Mouse (Mus musculus): ENCODE measurements around the gene Miga2.
A peak's percentile ranks its signal among the peaks of the same experiment; 100 is the strongest.

Gene Miga2

GRCm38 (mm10) chr2:30358533-30359531 is 5.2 kb upstream of the Miga2 start, which contains the start of gene Sh3glb2:
Gene Sh3glb2, minus strand, starts transcription at chr2:30359337.
- peak; percentile 78 for DNase-seq (ENCODE audit: low spot score)

GRCm38 (mm10) chr2:30360626-30361025 is 3.4 kb upstream of the Miga2 start:
- no peak for DNase-seq (ENCODE audit: low spot score)

GRCm38 (mm10) chr2:30362865-30363264 is 1.2 kb upstream of the Miga2 start:
- DNase-seq (ENCODE audit: low spot score): no peak

GRCm38 (mm10) chr2:30365281-30366069 is 1.4 kb downstream of the Miga2 start:
- DNase-seq (ENCODE audit: low spot score): no peak

- no peak for DNase-seq (ENCODE audit: low spot score)
Observed at GRCm38 (mm10) chr2:30366203-30366602, 2.2 kb downstream of the Miga2 start.

GRCm38 (mm10) chr2:30371544-30371943 is 7.5 kb downstream of the Miga2 start:
- no peak for DNase-seq (ENCODE audit: low spot score)

GRCm38 (mm10) chr2:30372726-30373125 is 8.7 kb downstream of the Miga2 start:
- no peak for DNase-seq (ENCODE audit: low spot score)

- DNase-seq (ENCODE audit: low spot score): no peak
Observed at GRCm38 (mm10) chr2:30375893-30376292, 11.9 kb downstream of the Miga2 start.

GRCm38 (mm10) chr2:30377721-30378120 is 13.7 kb downstream of the Miga2 start:
- DNase-seq (ENCODE audit: low spot score): no peak

GRCm38 (mm10) chr2:30379307-30379706 is 15.3 kb downstream of the Miga2 start:
- no peak for DNase-seq (ENCODE audit: low spot score)

GRCm38 (mm10) chr2:30380564-30381376 is 16.7 kb downstream of the Miga2 start:
- DNase-seq (ENCODE audit: low spot score): no peak

- no peak for DNase-seq (ENCODE audit: low spot score)
Observed at GRCm38 (mm10) chr2:30381377-30381725, 17.3 kb downstream of the Miga2 start.

- peak; percentile 46 for DNase-seq (ENCODE audit: low spot score)
Observed at GRCm38 (mm10) chr2:30384814-30385213, 20.8 kb downstream of the Miga2 start.

GRCm38 (mm10) chr2:30385591-30385990 is 21.6 kb downstream of the Miga2 start:
- no peak for DNase-seq (ENCODE audit: low spot score)

GRCm38 (mm10) chr2:30386913-30387312 is 22.9 kb downstream of the Miga2 start:
- DNase-seq (ENCODE audit: low spot score): no peak

GRCm38 (mm10) chr2:30389000-30389399 is 25.0 kb downstream of the Miga2 start:
- DNase-seq (ENCODE audit: low spot score): no peak

GRCm38 (mm10) chr2:30392114-30392576 is 28.1 kb downstream of the Miga2 start, which contains the start of gene Dolpp1:
Gene Dolpp1, plus strand, starts transcription at chr2:30392254.
- DNase-seq (ENCODE audit: low spot score): peak; percentile 99

- DNase-seq (ENCODE audit: low spot score): peak; percentile 68
Observed at GRCm38 (mm10) chr2:30392577-30393369, 28.7 kb downstream of the Miga2 start.

- no peak for DNase-seq (ENCODE audit: low spot score)
Observed at GRCm38 (mm10) chr2:30393370-30393656, 29.3 kb downstream of the Miga2 start.

GRCm38 (mm10) chr2:30395757-30396156 is 31.7 kb downstream of the Miga2 start:
- no peak for DNase-seq (ENCODE audit: low spot score)

GRCm38 (mm10) chr2:30396246-30396645 is 32.2 kb downstream of the Miga2 start:
- DNase-seq (ENCODE audit: low spot score): no peak
